Mouse (Mus musculus): ENCODE measurements around the gene Gmeb1.

GRCm38 (mm10) chr4:132308437-132309139 lies 47.2 kb upstream of the Gmeb1 start:
- TF ChIP-seq POLR2A (IDR thresholded peaks at IDR 0.05; ENCODE audit: borderline replicate concordance, extremely low read depth, low read depth, low read length) = peak; percentile 100
- TF ChIP-seq CTCF (IDR thresholded peaks at IDR 0.05; ENCODE audit: insufficient read depth, low read length) = no peak

Data from lung, adult 2 months (tissue).